Mouse (Mus musculus) embryonic fibroblast, embryonic 13.5 days (primary cell): ENCODE data around the gene Vmac.

Experiments
- CTCF ChIP-seq: IDR thresholded peaks from 2 replicates; pipeline ENCODE4 v1.5.1; 2011; ENCODE audit warnings: mild to moderate bottlenecking, control low read depth, low read length, moderate library complexity, borderline replicate concordance; ENCODE audit not compliant: insufficient read depth
- POLR2A ChIP-seq: IDR thresholded peaks from 2 replicates; pipeline ENCODE4 v1.6.1; 2011; ENCODE audit warnings: low read depth, mild to moderate bottlenecking, control low read depth, low read length, moderate library complexity

DNA sequence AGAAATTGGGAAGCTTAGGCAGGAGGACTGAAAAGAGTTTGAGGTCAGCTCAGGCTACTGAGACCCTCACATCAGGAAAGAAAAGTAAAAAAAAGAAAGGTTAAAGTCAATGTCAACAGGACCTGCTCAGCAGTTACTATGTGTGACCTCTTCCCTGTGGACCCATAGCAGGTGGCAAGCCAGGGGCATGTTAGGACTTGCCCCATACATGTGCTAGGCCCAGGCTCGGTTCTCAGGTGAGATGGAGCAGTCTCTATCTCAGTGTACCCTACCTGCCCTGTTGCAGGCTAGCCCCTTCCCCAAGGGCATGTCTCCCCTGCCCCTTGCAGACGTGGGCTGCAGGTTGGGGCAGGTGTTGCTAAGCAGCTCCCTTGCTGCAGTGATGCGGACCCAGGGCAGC is 8.1 kb downstream of the Vmac start:
- no peak for TF ChIP-seq POLR2A
- TF ChIP-seq CTCF: no peak
